In genomic region chr3:121217011-121217410, GRCm38 (mm10) we compare ENCODE assay signal across 26 mouse cellular contexts.
"Had no signal": no experiment of that assay in that cellular context is flagged by ENCODE, and none has a peak within 500 bp of the region (broad histone marks: within the 10 kb centered on the region; RNA-seq: fewer than 3 reads in every experiment).

No protein-coding gene starts in this region.

- DNase-seq: gastrocnemius, postnatal 36 days; heart, adult 11 months; heart, adult 2 months; heart, postnatal 14 days; heart, postnatal 36 days; kidney, adult 11 months; kidney, adult 2 months; kidney, adult 9 months; kidney, postnatal 14 days; kidney, postnatal 36 days; layer of hippocampus, adult 9-11 months; layer of hippocampus, postnatal 36 days; liver; liver, embryonic 13.5 days; liver, postnatal 0 days; lung, adult 2 months had no signal

- H3K27ac ChIP-seq: heart, adult 2 months; heart, embryonic 13.5 days; heart, embryonic 15.5 days; hindbrain, embryonic 13.5 days; hindbrain, embryonic 15.5 days; hindbrain, postnatal 0 days; kidney, embryonic 15.5 days; kidney, postnatal 0 days; limb, embryonic 10.5 days; limb, embryonic 12.5 days; liver, embryonic 13.5 days; liver, embryonic 15.5 days had no signal

- H3K4me3 ChIP-seq: heart, adult 2 months; heart, embryonic 13.5 days; heart, embryonic 15.5 days; hindbrain, embryonic 13.5 days; hindbrain, embryonic 15.5 days; kidney, embryonic 15.5 days; limb, embryonic 10.5 days; limb, embryonic 12.5 days; liver, embryonic 13.5 days; liver, embryonic 15.5 days had no signal
